Mouse (Mus musculus): ENCODE results near the gene Cd8a. TPM values are rescaled to one million over a fixed set of nuclear protein-coding genes. Genes with fewer than 3 reads are reported as not detected.

The Cd8a gene
- polyA plus RNA-seq, 1 experiment from 2014 or later, result not detected

DNA sequence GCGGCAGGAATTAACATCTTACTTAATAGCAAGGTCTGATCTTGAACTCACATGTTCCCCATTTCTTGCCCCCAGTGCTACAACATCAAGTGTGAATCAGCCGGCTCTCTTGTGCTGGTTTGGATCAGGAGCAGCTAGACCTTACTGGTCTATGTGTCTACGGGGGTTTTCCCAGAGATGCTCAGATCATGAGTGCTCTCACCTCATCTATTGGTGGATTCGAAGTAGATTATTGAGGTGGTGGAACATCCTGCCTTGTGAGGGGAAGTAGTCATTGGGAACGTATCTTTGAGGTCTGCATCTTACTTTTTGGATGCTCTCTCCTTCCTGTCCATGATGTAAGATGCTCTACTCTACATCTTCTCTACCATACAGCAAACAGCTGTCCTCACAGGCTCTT is 8.4 kb downstream of the Cd8a start:
- 93% methylated on average over 5 of the region's 5 CpGs for WGBS
- H3K27me3 ChIP-seq (replicated peaks; ENCODE audit: control insufficient read depth, insufficient read depth, low read length), result no peaks in the 10 kb centered on the region
- no peaks in the 10 kb centered on the region for H3K36me3 ChIP-seq (ENCODE audit: control insufficient read depth, insufficient read depth)
- no peaks in the 10 kb centered on the region for H3K9me3 ChIP-seq (ENCODE audit: control insufficient read depth, low read length)
- H3K4me1 ChIP-seq (replicated peaks; ENCODE audit: control insufficient read depth, insufficient read depth, low read length), result no peaks in the 10 kb centered on the region
- no peak overlapping the region for H3K4me3 ChIP-seq (replicated peaks; ENCODE audit: low read length)
- no peak overlapping the region for H3K4me2 ChIP-seq (ENCODE audit: low read length)
- no peak for ATAC-seq
- H3K27ac ChIP-seq (ENCODE audit: low read length), result no peak overlapping the region
- no peak overlapping the region for H3K9ac ChIP-seq (replicated peaks; ENCODE audit: low read depth, low read length)

GRCm38 (mm10) chr6:71390496-71390895 is 17.3 kb downstream of the Cd8a start:
- Histone ChIP-seq H3K27me3 (replicated peaks; ENCODE audit: control insufficient read depth, insufficient read depth, low read length) (no peaks in the 10 kb centered on the region), H3K9ac (replicated peaks; ENCODE audit: low read depth, low read length) (no peak overlapping the region), H3K27ac (ENCODE audit: low read length) (no peak overlapping the region), H3K4me3 (replicated peaks; ENCODE audit: low read length) (no peak overlapping the region), H3K4me1 (replicated peaks; ENCODE audit: control insufficient read depth, insufficient read depth, low read length) (no peaks in the 10 kb centered on the region), H3K36me3 (ENCODE audit: control insufficient read depth, insufficient read depth) (peaks cover 4% of the 10 kb centered on the region; the same call in 1 of the 2 replicates), H3K9me3 (ENCODE audit: control insufficient read depth, low read length) (no peaks in the 10 kb centered on the region), H3K4me2 (ENCODE audit: low read length) (no peak overlapping the region)
- no peak for ATAC-seq
- WGBS, result 89% methylated on average over 2 of the region's 2 CpGs

DNA sequence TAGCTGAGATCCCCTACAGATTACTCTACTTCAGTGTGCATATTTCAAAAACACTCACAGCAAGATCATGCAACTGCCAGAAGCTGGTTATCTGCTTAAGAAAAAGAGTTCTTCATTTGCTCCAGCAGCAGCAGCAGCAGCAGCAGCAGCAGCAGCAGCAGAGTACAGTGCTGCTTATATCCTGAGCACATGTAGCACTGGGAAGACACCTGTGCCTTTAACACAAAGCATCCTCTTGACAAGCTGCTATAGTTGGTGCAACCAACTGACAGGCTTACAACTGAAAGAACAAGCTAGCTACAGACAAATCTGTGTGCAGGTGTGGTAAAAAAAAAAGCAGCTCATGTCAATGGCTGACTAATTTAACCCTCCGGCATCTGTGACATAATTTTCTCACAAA is 22.8 kb downstream of the Cd8a start:
- no peak for ATAC-seq
- Histone ChIP-seq H3K36me3 (ENCODE audit: control insufficient read depth, insufficient read depth) (peaks cover 4% of the 10 kb centered on the region; the same call in 1 of the 2 replicates), H3K9me3 (ENCODE audit: control insufficient read depth, low read length) (no peaks in the 10 kb centered on the region), H3K27ac (ENCODE audit: low read length) (no peak overlapping the region), H3K9ac (replicated peaks; ENCODE audit: low read depth, low read length) (no peak overlapping the region), H3K4me2 (ENCODE audit: low read length) (no peak overlapping the region), H3K27me3 (replicated peaks; ENCODE audit: control insufficient read depth, insufficient read depth, low read length) (no peaks in the 10 kb centered on the region), H3K4me3 (replicated peaks; ENCODE audit: low read length) (no peak overlapping the region), H3K4me1 (replicated peaks; ENCODE audit: control insufficient read depth, insufficient read depth, low read length) (no peaks in the 10 kb centered on the region)
- WGBS, result 80% methylated on average over 1 of the region's 1 CpGs

DNA sequence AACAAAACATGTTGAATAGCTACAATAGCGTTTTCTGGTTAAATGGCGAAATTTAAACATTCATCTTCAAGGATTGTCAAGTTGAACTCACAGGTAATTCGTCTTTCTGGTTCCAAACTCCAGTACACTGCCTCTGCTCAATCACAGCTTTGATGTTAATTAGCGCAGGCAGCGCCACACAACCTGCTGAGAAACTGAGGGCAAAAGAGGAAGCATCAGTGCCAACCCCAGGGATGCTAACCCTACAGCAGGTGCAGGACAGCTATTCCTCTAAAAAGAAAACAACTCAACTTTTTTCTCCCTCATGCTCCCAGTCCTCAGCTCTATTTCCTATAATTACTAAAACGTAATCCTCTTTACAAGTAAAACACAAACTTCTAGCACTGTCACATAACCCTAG is 23.5 kb downstream of the Cd8a start:
- H3K9me3 ChIP-seq (ENCODE audit: control insufficient read depth, low read length), result no peaks in the 10 kb centered on the region
- WGBS, result 87% methylated on average over 6 of the region's 6 CpGs
- H3K27ac ChIP-seq (ENCODE audit: low read length), result no peak overlapping the region
- H3K4me1 ChIP-seq (replicated peaks; ENCODE audit: control insufficient read depth, insufficient read depth, low read length), result no peaks in the 10 kb centered on the region
- H3K36me3 ChIP-seq (ENCODE audit: control insufficient read depth, insufficient read depth), result peaks cover 2% of the 10 kb centered on the region; the same call in 1 of the 2 replicates
- no peak overlapping the region for H3K4me3 ChIP-seq (replicated peaks; ENCODE audit: low read length)
- H3K27me3 ChIP-seq (replicated peaks; ENCODE audit: control insufficient read depth, insufficient read depth, low read length), result no peaks in the 10 kb centered on the region
- ATAC-seq, result no peak
- H3K4me2 ChIP-seq (ENCODE audit: low read length), result no peak overlapping the region
- no peak overlapping the region for H3K9ac ChIP-seq (replicated peaks; ENCODE audit: low read depth, low read length)

DNA sequence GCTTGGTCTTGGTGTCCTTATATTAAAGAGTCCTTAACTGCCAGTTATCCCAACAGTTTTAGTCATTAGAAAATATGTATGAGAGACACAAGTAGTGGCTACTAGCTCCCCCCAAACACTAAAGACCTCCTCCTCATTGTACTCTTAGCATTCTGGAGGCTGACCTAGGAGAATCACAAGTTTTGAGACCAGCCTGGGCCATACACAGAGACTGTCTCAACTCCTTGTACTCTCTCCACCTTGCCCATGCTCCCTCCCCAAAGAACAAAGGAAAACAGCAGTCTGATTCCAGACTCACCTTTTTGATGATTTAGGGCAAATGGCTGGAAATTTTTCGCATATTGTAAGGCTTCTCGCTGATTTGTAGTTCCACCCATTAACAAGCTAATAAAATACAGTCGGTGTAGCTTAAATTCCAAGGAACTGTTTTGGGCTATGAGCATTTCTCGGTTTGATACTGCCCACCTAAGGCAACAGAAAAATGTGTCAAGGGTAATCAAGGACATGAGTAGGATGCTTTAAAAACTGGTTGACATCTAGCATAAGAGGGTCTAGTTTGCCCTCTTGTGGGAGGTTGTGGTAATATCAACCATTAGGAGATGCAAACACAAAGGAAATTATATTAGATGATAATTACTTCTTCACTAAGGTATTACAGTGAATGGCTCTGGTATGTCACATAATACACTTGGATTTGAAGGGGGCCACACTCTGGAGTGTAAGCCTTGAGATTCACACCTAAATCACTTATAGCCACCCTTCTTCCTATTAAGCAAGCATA is 25.8 kb downstream of the Cd8a start:
- Histone ChIP-seq H3K27ac (ENCODE audit: low read length) (no peak overlapping the region), H3K9me3 (ENCODE audit: control insufficient read depth, low read length) (no peaks in the 10 kb centered on the region), H3K36me3 (ENCODE audit: control insufficient read depth, insufficient read depth) (no peaks in the 10 kb centered on the region; the same call in 1 of the 2 replicates), H3K27me3 (replicated peaks; ENCODE audit: control insufficient read depth, insufficient read depth, low read length) (no peaks in the 10 kb centered on the region), H3K4me3 (replicated peaks; ENCODE audit: low read length) (no peak overlapping the region), H3K9ac (replicated peaks; ENCODE audit: low read depth, low read length) (no peak overlapping the region), H3K4me1 (replicated peaks; ENCODE audit: control insufficient read depth, insufficient read depth, low read length) (no peaks in the 10 kb centered on the region), H3K4me2 (ENCODE audit: low read length) (no peak overlapping the region)
- peak; percentile 57 for ATAC-seq
- WGBS, result 82% methylated on average over 4 of the region's 4 CpGs

DNA sequence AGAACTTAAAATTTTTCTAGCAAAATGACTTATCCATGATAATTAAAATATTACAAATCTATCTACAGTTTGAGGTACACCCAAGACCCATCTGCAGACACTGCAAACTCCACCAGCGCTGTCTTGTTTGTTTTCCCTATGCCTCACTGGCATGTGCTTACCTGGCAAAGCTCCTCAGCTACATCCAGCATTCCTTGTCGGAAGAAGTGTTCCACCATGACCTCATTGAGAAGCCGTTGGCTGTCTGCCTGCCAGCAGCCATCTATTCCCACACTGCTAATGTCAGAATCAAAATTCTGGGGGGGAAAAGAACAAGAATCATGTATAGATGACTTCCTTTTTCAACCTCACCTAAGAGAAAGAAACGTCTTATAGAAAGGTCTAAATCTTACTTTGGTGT is 41.4 kb downstream of the Cd8a start:
- Histone ChIP-seq H3K27ac (ENCODE audit: low read length) (no peak overlapping the region), H3K4me1 (replicated peaks; ENCODE audit: control insufficient read depth, insufficient read depth, low read length) (peaks cover 3% of the 10 kb centered on the region; the same call in 1 of the 2 replicates), H3K36me3 (ENCODE audit: control insufficient read depth, insufficient read depth) (peaks cover 7% of the 10 kb centered on the region), H3K27me3 (replicated peaks; ENCODE audit: control insufficient read depth, insufficient read depth, low read length) (no peaks in the 10 kb centered on the region), H3K4me2 (ENCODE audit: low read length) (no peak overlapping the region), H3K9ac (replicated peaks; ENCODE audit: low read depth, low read length) (no peak overlapping the region), H3K9me3 (ENCODE audit: control insufficient read depth, low read length) (no peaks in the 10 kb centered on the region), H3K4me3 (replicated peaks; ENCODE audit: low read length) (no peak overlapping the region)
- ATAC-seq, result no peak
- WGBS, result 68% methylated on average over 4 of the region's 4 CpGs

GRCm38 (mm10) chr6:71415446-71415845 is 42.2 kb downstream of the Cd8a start:
- no peak for ATAC-seq

GRCm38 (mm10) chr6:71418874-71419273 is 45.6 kb downstream of the Cd8a start:
- 90% methylated on average over 3 of the region's 3 CpGs for WGBS
- Histone ChIP-seq H3K4me3 (replicated peaks; ENCODE audit: low read length) (no peak overlapping the region), H3K27ac (ENCODE audit: low read length) (no peak overlapping the region), H3K27me3 (replicated peaks; ENCODE audit: control insufficient read depth, insufficient read depth, low read length) (no peaks in the 10 kb centered on the region), H3K36me3 (ENCODE audit: control insufficient read depth, insufficient read depth) (no peaks in the 10 kb centered on the region; the same call in 1 of the 2 replicates), H3K4me1 (replicated peaks; ENCODE audit: control insufficient read depth, insufficient read depth, low read length) (peaks cover 3% of the 10 kb centered on the region; the same call in 1 of the 2 replicates), H3K4me2 (ENCODE audit: low read length) (no peak overlapping the region), H3K9me3 (ENCODE audit: control insufficient read depth, low read length) (no peaks in the 10 kb centered on the region), H3K9ac (replicated peaks; ENCODE audit: low read depth, low read length) (no peak overlapping the region)
- no peak for ATAC-seq

More at GRCm38 (mm10) chr6:71415446-71415845, 42.2 kb downstream of the Cd8a start:
- Histone ChIP-seq H3K27me3 (replicated peaks; ENCODE audit: control insufficient read depth, insufficient read depth, low read length) (no peaks in the 10 kb centered on the region), H3K9ac (replicated peaks; ENCODE audit: low read depth, low read length) (no peak overlapping the region), H3K9me3 (ENCODE audit: control insufficient read depth, low read length) (no peaks in the 10 kb centered on the region), H3K4me1 (replicated peaks; ENCODE audit: control insufficient read depth, insufficient read depth, low read length) (peaks cover 3% of the 10 kb centered on the region; the same call in 1 of the 2 replicates), H3K27ac (ENCODE audit: low read length) (no peak overlapping the region), H3K4me2 (ENCODE audit: low read length) (no peak overlapping the region), H3K36me3 (ENCODE audit: control insufficient read depth, insufficient read depth) (peaks cover 7% of the 10 kb centered on the region), H3K4me3 (replicated peaks; ENCODE audit: low read length) (no peak overlapping the region)
- 81% methylated on average over 3 of the region's 3 CpGs for WGBS

GRCm38 (mm10) chr6:71420848-71421247 is 47.6 kb downstream of the Cd8a start:
- 95% methylated on average over 6 of the region's 6 CpGs for WGBS
- H3K4me2 ChIP-seq (ENCODE audit: low read length), result no peak overlapping the region
- H3K27ac ChIP-seq (ENCODE audit: low read length), result no peak overlapping the region
- H3K36me3 ChIP-seq (ENCODE audit: control insufficient read depth, insufficient read depth), result no peaks in the 10 kb centered on the region; the same call in 1 of the 2 replicates
- no peaks in the 10 kb centered on the region for H3K4me1 ChIP-seq (replicated peaks; ENCODE audit: control insufficient read depth, insufficient read depth, low read length)
- no peaks in the 10 kb centered on the region for H3K27me3 ChIP-seq (replicated peaks; ENCODE audit: control insufficient read depth, insufficient read depth, low read length)
- no peak overlapping the region for H3K9ac ChIP-seq (replicated peaks; ENCODE audit: low read depth, low read length)
- no peak overlapping the region for H3K4me3 ChIP-seq (replicated peaks; ENCODE audit: low read length)
- ATAC-seq, result no peak
- no peaks in the 10 kb centered on the region for H3K9me3 ChIP-seq (ENCODE audit: control insufficient read depth, low read length)

Measured in forebrain, embryonic 16.5 days (tissue).